Mouse (Mus musculus) thymus, adult 2 months (tissue): ENCODE measurements around the gene Defb19.

Source experiments
- CTCF ChIP-seq: fragments of 200-500 bp; IDR thresholded peaks from 2 replicates; pipeline ENCODE4 v1.5.1; 2012; ENCODE audit warnings: mild to moderate bottlenecking, control low read depth, low read length, moderate library complexity, borderline replicate concordance; ENCODE audit not compliant: control insufficient read depth, poor library complexity, insufficient read depth; ENCODE audit errors: extremely low read depth
- POLR2A ChIP-seq: fragments of 200-500 bp; IDR thresholded peaks from 2 replicates; pipeline ENCODE4 v1.6.1; 2012; ENCODE audit warnings: mild to moderate bottlenecking, low read length, control low read depth, moderate library complexity; ENCODE audit not compliant: control insufficient read depth, poor library complexity, insufficient read depth; ENCODE audit errors: extremely low read depth

DNA sequence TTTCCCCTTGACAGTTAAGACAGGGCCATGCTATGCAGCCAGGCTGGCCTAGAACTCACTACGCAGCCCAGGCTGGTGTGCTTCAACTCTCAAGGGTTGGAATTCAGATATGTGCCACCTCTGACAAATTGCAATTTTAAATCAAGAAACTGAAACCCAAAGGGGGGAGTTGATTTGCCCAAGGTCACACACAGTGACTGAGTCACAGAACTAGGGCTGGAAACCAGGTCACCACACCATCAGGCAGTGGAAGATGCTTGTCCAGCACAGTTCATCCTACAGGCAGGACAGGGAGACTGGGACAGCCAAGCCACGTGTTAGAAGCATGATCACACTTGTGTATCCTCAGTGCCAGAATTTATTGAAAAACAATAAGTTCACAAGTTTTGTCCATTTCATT, 44.5 kb upstream of the Defb19 start:
- TF ChIP-seq CTCF (no peak), POLR2A (no peak)
